Mouse (Mus musculus) neural tube, embryonic 11.5 days (tissue): ENCODE data around the gene Lrba. TPM values are rescaled to one million over a fixed set of nuclear protein-coding genes. Genes with fewer than 3 reads are reported as not detected.

Source experiments
- ATAC-seq: fragments of 200-750 bp; cut with Nextera tagmentation; 2 replicates; pipeline ENCODE4 v1.8.0; 2017; ENCODE audit warnings: moderate number of reproducible peaks, mild to moderate bottlenecking, moderate TSS enrichment, moderate library complexity; ENCODE audit not compliant: insufficient read depth, low FRiP score, low TSS enrichment
- DNase-seq: peaks from one replicate; pipeline ENCODE4 v3.0.0-alpha.2; 2015; ENCODE audit warnings: low spot score
- H3K27ac ChIP-seq: fragments of 300-500 bp; sonication (generic); 2 replicates; pipeline ENCODE4 v1.5.1; 2014; ENCODE audit warnings: low read depth, mild to moderate bottlenecking, low read length
- H3K27me3 ChIP-seq: fragments of 300-500 bp; sonication (generic); 2 replicates; pipeline ENCODE4 v1.6.1; 2014; ENCODE audit warnings: mild to moderate bottlenecking, low read length, mixed read lengths; ENCODE audit not compliant: control insufficient read depth, insufficient read depth
- H3K36me3 ChIP-seq: fragments of 300-500 bp; sonication (generic); 2 replicates; pipeline ENCODE4 v1.6.1; 2014; ENCODE audit warnings: mild to moderate bottlenecking, low read length, moderate library complexity, mixed read lengths; ENCODE audit not compliant: control insufficient read depth, insufficient read depth
- H3K4me1 ChIP-seq: fragments of 300-500 bp; sonication (generic); 2 replicates; pipeline ENCODE4 v1.6.1; 2014; ENCODE audit warnings: low read length, mixed read lengths; ENCODE audit not compliant: control insufficient read depth, insufficient read depth
- H3K4me2 ChIP-seq: fragments of 300-500 bp; sonication (generic); 2 replicates; pipeline ENCODE4 v1.6.1; 2014; ENCODE audit warnings: low read depth, mild to moderate bottlenecking, moderate library complexity
- H3K4me3 ChIP-seq: fragments of 300-500 bp; sonication (generic); 2 replicates; pipeline ENCODE4 v1.5.1; 2014; ENCODE audit warnings: low read depth, low read length
- H3K9ac ChIP-seq: fragments of 300-500 bp; sonication (generic); 2 replicates; pipeline ENCODE4 v1.6.1; 2014; ENCODE audit warnings: mild to moderate bottlenecking, low read length
- H3K9me3 ChIP-seq: fragments of 300-500 bp; sonication (generic); 2 replicates; pipeline ENCODE4 v1.6.1; 2016; ENCODE audit warnings: low read length; ENCODE audit not compliant: control insufficient read depth
- WGBS: fragments of 180-500 bp; shearing (Covaris S2); extraction: QIAGEN DNeasy Blood & Tissue Kit; methylation state at CpG from one replicate; pipeline ENCODE4 v1.1.7; 2014; 5-methylcytosine and 5-hydroxymethylcytosine counted together
- polyA plus RNA-seq: library from polyadenylated mRNA; unstranded; fragments of >200 nt; fragmentation: Nextera tagmentation; extraction: Ambion mirVana; gene quantifications from 2 replicates; pipeline ENCODE4 v1.2.1, GENCODE M21; 2014

Gene Lrba
- polyA plus RNA-seq, 1 experiment from 2014 or later, result 5.7 TPM

- H3K9ac ChIP-seq, result no peak overlapping the region
- no peak overlapping the region for H3K4me2 ChIP-seq
- WGBS, result 97% methylated on average over 1 of the region's 1 CpGs
- ATAC-seq, result no peak
- H3K27ac ChIP-seq, result no peak overlapping the region
- no peaks in the 10 kb centered on the region for H3K27me3 ChIP-seq
- H3K4me3 ChIP-seq, result no peak overlapping the region
- H3K36me3 ChIP-seq, result no peaks in the 10 kb centered on the region
- H3K4me1 ChIP-seq, result no peaks in the 10 kb centered on the region
- DNase-seq, result no peak
- no peaks in the 10 kb centered on the region for H3K9me3 ChIP-seq
Observed at GRCm38 (mm10) chr3:86561396-86561795, 336.9 kb downstream of the Lrba start.

GRCm38 (mm10) chr3:86567312-86567711 lies 342.8 kb downstream of the Lrba start:
- WGBS, result 82% methylated on average over 4 of the region's 4 CpGs
- Histone ChIP-seq H3K9ac (no peak overlapping the region), H3K27me3 (no peaks in the 10 kb centered on the region), H3K27ac (no peak overlapping the region), H3K4me2 (no peak overlapping the region), H3K36me3 (no peaks in the 10 kb centered on the region), H3K4me3 (no peak overlapping the region), H3K9me3 (no peaks in the 10 kb centered on the region), H3K4me1 (no peaks in the 10 kb centered on the region)
- ATAC-seq (no peak), DNase-seq (no peak)

- H3K9ac ChIP-seq, result no peak overlapping the region
- H3K4me1 ChIP-seq, result no peaks in the 10 kb centered on the region
- H3K9me3 ChIP-seq, result no peaks in the 10 kb centered on the region
- DNase-seq (no peak), ATAC-seq (no peak)
- no peak overlapping the region for H3K4me3 ChIP-seq
- H3K36me3 ChIP-seq, result no peaks in the 10 kb centered on the region
- 55% methylated on average over 4 of the region's 4 CpGs for WGBS
- H3K27ac ChIP-seq, result no peak overlapping the region
- H3K27me3 ChIP-seq, result no peaks in the 10 kb centered on the region
- no peak overlapping the region for H3K4me2 ChIP-seq
Observed at GRCm38 (mm10) chr3:86571518-86571917, 347.0 kb downstream of the Lrba start.

GRCm38 (mm10) chr3:86572519-86573244 lies 348.2 kb downstream of the Lrba start:
- ATAC-seq, result no peak
- WGBS, result 54% methylated on average over 3 of the region's 3 CpGs
- no peaks in the 10 kb centered on the region for H3K36me3 ChIP-seq

GRCm38 (mm10) chr3:86575312-86575711 lies 350.8 kb downstream of the Lrba start:
- H3K4me3 ChIP-seq, result no peak overlapping the region
- ATAC-seq, result no peak
- H3K27ac ChIP-seq, result no peak overlapping the region
- H3K36me3 ChIP-seq, result no peaks in the 10 kb centered on the region
- no peaks in the 10 kb centered on the region for H3K4me1 ChIP-seq
- no peak for DNase-seq
- no peak overlapping the region for H3K4me2 ChIP-seq
- H3K9me3 ChIP-seq, result no peaks in the 10 kb centered on the region
- H3K27me3 ChIP-seq, result no peaks in the 10 kb centered on the region
- no peak overlapping the region for H3K9ac ChIP-seq

More at GRCm38 (mm10) chr3:86572519-86573244, 348.2 kb downstream of the Lrba start:
- no peak overlapping the region for H3K4me2 ChIP-seq
- H3K27ac ChIP-seq, result no peak overlapping the region
- H3K4me1 ChIP-seq, result no peaks in the 10 kb centered on the region
- no peak overlapping the region for H3K9ac ChIP-seq
- H3K9me3 ChIP-seq, result no peaks in the 10 kb centered on the region
- no peaks in the 10 kb centered on the region for H3K27me3 ChIP-seq
- DNase-seq, result no peak
- no peak overlapping the region for H3K4me3 ChIP-seq

GRCm38 (mm10) chr3:86602284-86602683 lies 377.8 kb downstream of the Lrba start:
- Histone ChIP-seq H3K27ac (no peak overlapping the region), H3K4me3 (no peak overlapping the region), H3K9ac (no peak overlapping the region), H3K4me1 (no peaks in the 10 kb centered on the region), H3K9me3 (no peaks in the 10 kb centered on the region), H3K4me2 (no peak overlapping the region), H3K27me3 (no peaks in the 10 kb centered on the region), H3K36me3 (no peaks in the 10 kb centered on the region)
- WGBS, result 64% methylated on average over 3 of the region's 3 CpGs
- no peak for ATAC-seq
- no peak for DNase-seq

- Histone ChIP-seq H3K4me2 (no peak overlapping the region), H3K27me3 (no peaks in the 10 kb centered on the region), H3K9ac (no peak overlapping the region), H3K36me3 (no peaks in the 10 kb centered on the region), H3K27ac (no peak overlapping the region), H3K4me3 (no peak overlapping the region), H3K4me1 (no peaks in the 10 kb centered on the region), H3K9me3 (no peaks in the 10 kb centered on the region)
- ATAC-seq (no peak), DNase-seq (no peak)
- 87% methylated on average over 8 of the region's 8 CpGs for WGBS
Observed at GRCm38 (mm10) chr3:86605775-86606174, 381.3 kb downstream of the Lrba start.

GRCm38 (mm10) chr3:86627008-86627743 lies 402.7 kb downstream of the Lrba start:
- Histone ChIP-seq H3K36me3 (no peaks in the 10 kb centered on the region), H3K9me3 (no peaks in the 10 kb centered on the region), H3K27ac (no peak overlapping the region), H3K27me3 (no peaks in the 10 kb centered on the region), H3K4me1 (no peaks in the 10 kb centered on the region), H3K9ac (no peak overlapping the region), H3K4me3 (no peak overlapping the region), H3K4me2 (no peak overlapping the region)
- no peak for ATAC-seq
- no peak for DNase-seq
- WGBS, result 69% methylated on average over 4 of the region's 4 CpGs

GRCm38 (mm10) chr3:86629379-86629778 lies 404.9 kb downstream of the Lrba start:
- Histone ChIP-seq H3K4me1 (no peaks in the 10 kb centered on the region), H3K4me3 (no peak overlapping the region), H3K9ac (no peak overlapping the region), H3K36me3 (no peaks in the 10 kb centered on the region), H3K27ac (no peak overlapping the region), H3K9me3 (no peaks in the 10 kb centered on the region), H3K27me3 (no peaks in the 10 kb centered on the region), H3K4me2 (no peak overlapping the region)
- DNase-seq, result no peak
- WGBS, result 91% methylated on average over 4 of the region's 4 CpGs
- no peak for ATAC-seq
